Mouse (Mus musculus) heart, postnatal 0 days (tissue): ENCODE measurements around the gene Kdm7a.

Experiments
- CTCF ChIP-seq: IDR thresholded peaks from 2 replicates; pipeline ENCODE4 v1.5.1; 2016; ENCODE audit warnings: antibody characterized with exemption, control low read depth, low read depth
- EP300 ChIP-seq: IDR thresholded peaks from 2 replicates; pipeline ENCODE4 v1.6.1; 2016; ENCODE audit warnings: antibody characterized with exemption, low read depth

- TF ChIP-seq EP300, result no peak
- no peak for TF ChIP-seq CTCF
These were observed 10.5 kb upstream of the Kdm7a start for GRCm38 (mm10) chr6:39217138-39217537.
